Mouse (Mus musculus): ENCODE results near the gene Galm. TPM values are rescaled to one million over a fixed set of nuclear protein-coding genes. Genes with fewer than 3 reads are reported as not detected.

Gene Galm
- total and polyA plus RNA-seq, 2 experiments from 2014 or later: 9.6 to 19.7 TPM

DNA sequence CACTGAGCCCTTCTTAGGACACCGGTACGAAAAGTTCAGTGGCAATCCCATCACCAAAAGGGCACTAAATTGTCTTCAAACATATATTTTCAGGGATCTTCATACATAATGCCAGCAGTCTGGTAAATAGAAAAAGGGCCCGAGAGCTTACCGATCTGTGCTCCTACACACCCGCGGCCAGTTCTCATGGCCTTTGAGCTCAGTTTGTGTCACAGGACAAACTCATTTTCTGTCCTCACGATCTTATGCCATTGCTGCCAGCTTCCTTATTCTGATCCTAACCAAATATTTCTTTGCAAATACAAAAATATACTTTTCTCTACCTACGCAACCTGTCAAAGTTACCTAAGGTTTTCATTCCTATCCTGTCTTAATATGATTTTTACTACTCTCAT lies 30.6 kb upstream of the Galm start:
- no peak for DNase-seq (ENCODE audit: low spot score)
- WGBS: 93% methylated on average over 8 of the region's 8 CpGs
- TF ChIP-seq EP300 (IDR thresholded peaks at IDR 0.05; ENCODE audit: low read depth): no peak
- no peak for TF ChIP-seq CTCF (IDR thresholded peaks at IDR 0.05; ENCODE audit: low read depth)

DNA sequence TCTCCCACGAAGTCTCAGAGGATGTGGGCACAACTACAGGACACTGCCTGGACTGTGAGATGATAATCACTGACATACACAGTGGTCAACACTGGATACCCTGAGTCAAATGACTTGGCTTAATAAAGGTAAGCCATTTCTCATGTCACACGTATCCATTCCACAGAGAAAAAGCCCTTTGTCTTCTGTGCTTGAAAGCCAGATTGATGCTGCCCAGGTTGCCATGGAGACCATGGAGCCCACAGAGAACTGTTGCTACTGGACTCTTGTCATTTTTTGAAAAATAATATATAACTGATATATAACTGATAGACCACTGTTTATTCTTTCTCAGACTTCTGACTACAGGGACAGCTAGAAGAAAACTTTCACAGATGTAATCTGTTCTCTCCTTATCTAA lies 30.1 kb upstream of the Galm start:
- TF ChIP-seq EP300 (IDR thresholded peaks at IDR 0.05; ENCODE audit: low read depth): no peak
- TF ChIP-seq CTCF (IDR thresholded peaks at IDR 0.05; ENCODE audit: low read depth): no peak
- no peaks in the 10 kb centered on the region for H3K9me3 ChIP-seq (replicated peaks; ENCODE audit: control insufficient read depth, low read length)
- WGBS: 54% methylated on average over 2 of the region's 2 CpGs

More for the DNA sequence above, 30.6 kb upstream of the Galm start:
- no peaks in the 10 kb centered on the region for H3K36me3 ChIP-seq (replicated peaks; ENCODE audit: control insufficient read depth, insufficient read depth, low read length)
- H3K4me3 ChIP-seq (ENCODE audit: low read depth, low read length): no peak overlapping the region
- H3K9me3 ChIP-seq (replicated peaks; ENCODE audit: control insufficient read depth, low read length): no peaks in the 10 kb centered on the region
- no peak overlapping the region for H3K9ac ChIP-seq (replicated peaks; ENCODE audit: low read depth, low read length)
- no peaks in the 10 kb centered on the region for H3K27me3 ChIP-seq (ENCODE audit: control insufficient read depth, insufficient read depth, low read length)
- H3K4me2 ChIP-seq (ENCODE audit: low read depth, low read length): no peak overlapping the region
- no peak overlapping the region for H3K27ac ChIP-seq (ENCODE audit: low read depth)
- no peak for ATAC-seq (ENCODE audit: insufficient read depth, low read depth)
- peaks cover 8% of the 10 kb centered on the region for H3K4me1 ChIP-seq (ENCODE audit: control insufficient read depth, insufficient read depth)

GRCm38 (mm10) chr17:80099823-80100222 lies 27.4 kb upstream of the Galm start:
- no peak overlapping the region for H3K9ac ChIP-seq (replicated peaks; ENCODE audit: low read depth, low read length)
- no peaks in the 10 kb centered on the region for H3K9me3 ChIP-seq (replicated peaks; ENCODE audit: control insufficient read depth, low read length)
- H3K27ac ChIP-seq (ENCODE audit: low read depth): no peak overlapping the region
- H3K4me2 ChIP-seq (ENCODE audit: low read depth, low read length): no peak overlapping the region
- no peaks in the 10 kb centered on the region for H3K27me3 ChIP-seq (ENCODE audit: control insufficient read depth, insufficient read depth, low read length)
- no peaks in the 10 kb centered on the region for H3K36me3 ChIP-seq (replicated peaks; ENCODE audit: control insufficient read depth, insufficient read depth, low read length)
- no peak overlapping the region for H3K4me3 ChIP-seq (ENCODE audit: low read depth, low read length)
- no peak for DNase-seq (ENCODE audit: low spot score)
- WGBS: 71% methylated on average over 6 of the region's 6 CpGs
- H3K4me1 ChIP-seq (ENCODE audit: control insufficient read depth, insufficient read depth): peaks cover 8% of the 10 kb centered on the region
- TF ChIP-seq EP300 (IDR thresholded peaks at IDR 0.05; ENCODE audit: low read depth) (no peak), CTCF (IDR thresholded peaks at IDR 0.05; ENCODE audit: low read depth) (no peak)
- no peak for ATAC-seq (ENCODE audit: insufficient read depth, low read depth)

More for the DNA sequence above, 30.1 kb upstream of the Galm start:
- peaks cover 8% of the 10 kb centered on the region for H3K4me1 ChIP-seq (ENCODE audit: control insufficient read depth, insufficient read depth)
- ATAC-seq (ENCODE audit: insufficient read depth, low read depth) (no peak), DNase-seq (ENCODE audit: low spot score) (no peak)
- no peak overlapping the region for H3K27ac ChIP-seq (ENCODE audit: low read depth)
- H3K9ac ChIP-seq (replicated peaks; ENCODE audit: low read depth, low read length): no peak overlapping the region
- no peak overlapping the region for H3K4me2 ChIP-seq (ENCODE audit: low read depth, low read length)
- H3K27me3 ChIP-seq (ENCODE audit: control insufficient read depth, insufficient read depth, low read length): no peaks in the 10 kb centered on the region
- no peak overlapping the region for H3K4me3 ChIP-seq (ENCODE audit: low read depth, low read length)
- H3K36me3 ChIP-seq (replicated peaks; ENCODE audit: control insufficient read depth, insufficient read depth, low read length): no peaks in the 10 kb centered on the region

DNA sequence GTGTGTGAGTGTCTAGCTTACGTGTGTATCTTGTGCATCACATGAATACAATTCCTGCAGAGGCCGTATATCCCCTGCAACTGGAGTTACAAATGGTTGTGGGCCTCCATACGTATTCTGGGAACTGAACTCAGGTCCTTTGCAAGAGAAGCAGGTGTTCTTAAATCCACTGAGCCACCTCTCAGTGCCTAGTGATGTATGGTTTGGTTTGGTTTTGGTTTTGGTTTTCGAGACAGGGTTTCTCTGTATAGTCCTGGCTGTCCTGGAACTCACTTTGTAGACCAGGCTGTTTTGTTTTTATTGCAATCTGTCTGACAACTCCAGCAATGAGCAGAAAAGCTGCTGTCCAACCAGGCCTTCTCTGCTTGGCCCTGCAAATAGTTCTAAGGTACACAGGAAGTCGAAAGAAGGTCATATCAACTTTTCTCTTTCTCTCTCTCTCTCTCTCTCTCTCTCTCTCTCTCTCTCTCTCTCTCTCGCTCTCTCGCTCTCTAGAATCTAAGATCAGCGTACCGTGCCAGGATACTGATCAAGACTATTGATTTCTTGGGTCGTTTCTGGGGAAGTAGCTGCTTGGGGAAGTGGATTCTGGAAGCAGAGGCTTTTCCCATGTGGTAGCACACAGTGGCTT lies 21.8 kb upstream of the Galm start:
- DNase-seq (ENCODE audit: low spot score): no peak

GRCm38 (mm10) chr17:80112665-80113305 lies 14.5 kb upstream of the Galm start:
- ATAC-seq (ENCODE audit: insufficient read depth, low read depth) (no peak), DNase-seq (ENCODE audit: low spot score) (no peak)
- Histone ChIP-seq H3K9me3 (replicated peaks; ENCODE audit: control insufficient read depth, low read length) (no peaks in the 10 kb centered on the region), H3K36me3 (replicated peaks; ENCODE audit: control insufficient read depth, insufficient read depth, low read length) (no peaks in the 10 kb centered on the region), H3K27ac (ENCODE audit: low read depth) (peak overlapping the region; percentile 34; the same call in 1 of the 2 replicates), H3K4me2 (ENCODE audit: low read depth, low read length) (no peak overlapping the region), H3K27me3 (ENCODE audit: control insufficient read depth, insufficient read depth, low read length) (no peaks in the 10 kb centered on the region), H3K4me3 (ENCODE audit: low read depth, low read length) (no peak overlapping the region), H3K4me1 (ENCODE audit: control insufficient read depth, insufficient read depth) (no peaks in the 10 kb centered on the region), H3K9ac (replicated peaks; ENCODE audit: low read depth, low read length) (no peak overlapping the region)
- WGBS: 31% methylated on average over 5 of the region's 5 CpGs
- TF ChIP-seq CTCF (IDR thresholded peaks at IDR 0.05; ENCODE audit: low read depth) (no peak), EP300 (IDR thresholded peaks at IDR 0.05; ENCODE audit: low read depth) (no peak)

More for the DNA sequence above, 21.8 kb upstream of the Galm start:
- no peak overlapping the region for H3K9ac ChIP-seq (replicated peaks; ENCODE audit: low read depth, low read length)
- H3K4me2 ChIP-seq (ENCODE audit: low read depth, low read length): no peak overlapping the region
- H3K27ac ChIP-seq (ENCODE audit: low read depth): no peak overlapping the region
- no peak for TF ChIP-seq EP300 (IDR thresholded peaks at IDR 0.05; ENCODE audit: low read depth)
- no peak for TF ChIP-seq CTCF (IDR thresholded peaks at IDR 0.05; ENCODE audit: low read depth)
- H3K36me3 ChIP-seq (replicated peaks; ENCODE audit: control insufficient read depth, insufficient read depth, low read length): no peaks in the 10 kb centered on the region
- no peaks in the 10 kb centered on the region for H3K9me3 ChIP-seq (replicated peaks; ENCODE audit: control insufficient read depth, low read length)
- WGBS: 77% methylated on average over 10 of the region's 10 CpGs
- no peaks in the 10 kb centered on the region for H3K4me1 ChIP-seq (ENCODE audit: control insufficient read depth, insufficient read depth)
- no peak for ATAC-seq (ENCODE audit: insufficient read depth, low read depth)
- H3K27me3 ChIP-seq (ENCODE audit: control insufficient read depth, insufficient read depth, low read length): no peaks in the 10 kb centered on the region
- no peak overlapping the region for H3K4me3 ChIP-seq (ENCODE audit: low read depth, low read length)

All from heart, postnatal 0 days (tissue).